Mouse (Mus musculus) CH12.LX (cell line): ENCODE measurements at regions not wholly inside any gene's neighbourhood (a gene's known extent, or its start where the extent isn't known, plus 50 kb on each side); places are given as distances from the start of the nearest gene placed in this dataset.
A peak's percentile ranks its signal among the peaks of the same experiment; 100 is the strongest.

ENCODE experiments used
- DNase-seq: peaks from one replicate; pipeline ENCODE4 v3.0.0-alpha.2; 2013; ENCODE audit errors: extremely low read depth
- H3K27ac ChIP-seq: 2 replicates; pipeline ENCODE4 v1.5.1; 2012; ENCODE audit warnings: low read depth, mild to moderate bottlenecking, control low read depth, moderate library complexity; ENCODE audit not compliant: insufficient read depth
- H3K27me3 ChIP-seq: replicated peaks from 2 replicates; pipeline ENCODE3; 2012; ENCODE audit warnings: inconsistent platforms
- H3K36me3 ChIP-seq, 2 experiments: replicated peaks in 1 of 2; 2 replicates each; pipeline versions ENCODE3 to v1.6.1; 2012; ENCODE audit warnings: inconsistent platforms in 1 of 2, low read length in 1 of 2, mild to moderate bottlenecking in 1 of 2, mixed read lengths in 1 of 2, moderate library complexity in 1 of 2; ENCODE audit not compliant: control insufficient read depth in 1 of 2, insufficient read depth in 1 of 2
- H3K4me1 ChIP-seq, 2 experiments: 2 replicates each; pipeline ENCODE4 v1.6.1; 2012; ENCODE audit warnings: inconsistent platforms in 1 of 2, moderate library complexity in 1 of 2; ENCODE audit not compliant: insufficient read depth in 2 of 2, control insufficient read depth in 1 of 2
- H3K4me2 ChIP-seq: 2 replicates; pipeline ENCODE4 v1.6.1; 2012; ENCODE audit warnings: low read depth, mild to moderate bottlenecking, control low read depth; ENCODE audit not compliant: poor library complexity, insufficient read depth, severe bottlenecking
- H3K4me3 ChIP-seq, 3 experiments: fragments of 150-350 bp in 1 of 3; sonication (generic) in 1 of 3; replicated peaks in 1 of 3; 2 replicates each; pipeline versions ENCODE3 to v1.5.1; 2011 to 2012; ENCODE audit warnings: low read depth in 2 of 3, low read length in 2 of 3, mild to moderate bottlenecking in 2 of 3, moderate library complexity in 2 of 3, control low read depth in 1 of 3, improper control_type of control experiment in 1 of 3, inconsistent platforms in 1 of 3, mixed read lengths in 1 of 3; ENCODE audit not compliant: poor library complexity in 1 of 3
- H3K79me2 ChIP-seq: replicated peaks from 2 replicates; pipeline ENCODE4 v1.6.1; 2012; ENCODE audit warnings: mild to moderate bottlenecking, moderate library complexity; ENCODE audit not compliant: control insufficient read depth, poor library complexity, insufficient read depth, severe bottlenecking; ENCODE audit errors: extremely low read depth
- H3K9ac ChIP-seq: 2 replicates; pipeline ENCODE4 v1.6.1; 2012; ENCODE audit warnings: low read depth, mild to moderate bottlenecking, control low read depth, moderate library complexity; ENCODE audit not compliant: insufficient read depth
- H3K9me3 ChIP-seq: replicated peaks from 2 replicates; pipeline ENCODE3; 2012; ENCODE audit warnings: low read length, inconsistent platforms, mixed read lengths
- BHLHE40 ChIP-seq: IDR thresholded peaks from 2 replicates; pipeline ENCODE4 v1.6.1; 2011; ENCODE audit warnings: mild to moderate bottlenecking, low read depth, low read length, improper control_type of control experiment
- CHD2 ChIP-seq: IDR thresholded peaks from 2 replicates; pipeline ENCODE4 v1.6.1; 2011; ENCODE audit warnings: low read length, improper control_type of control experiment
- E2F4 ChIP-seq: IDR thresholded peaks from 2 replicates; pipeline ENCODE4 v1.6.1; 2011; ENCODE audit warnings: low read depth, low read length, improper control_type of control experiment; ENCODE audit not compliant: insufficient replicate concordance
- ELF1 ChIP-seq: IDR thresholded peaks from 2 replicates; pipeline ENCODE4 v1.6.1; 2014; ENCODE audit warnings: low read depth, mild to moderate bottlenecking, inconsistent platforms, low read length, improper control_type of control experiment
- EP300 ChIP-seq: IDR thresholded peaks from 2 replicates; pipeline ENCODE4 v1.6.1; 2011; ENCODE audit warnings: low read length, improper control_type of control experiment
- ETS1 ChIP-seq: conservative IDR thresholded peaks from 2 replicates; pipeline ENCODE4 v1.6.1; 2012; ENCODE audit warnings: low read depth, mild to moderate bottlenecking, inconsistent platforms, low read length, improper control_type of control experiment, moderate library complexity
- HCFC1 ChIP-seq: IDR thresholded peaks from 2 replicates; pipeline ENCODE4 v1.6.1; 2012; ENCODE audit warnings: low read depth, mild to moderate bottlenecking, inconsistent platforms, low read length, improper control_type of control experiment
- IRF4 ChIP-seq: IDR thresholded peaks from 2 replicates; pipeline ENCODE4 v1.6.1; 2014; ENCODE audit warnings: low read depth, mild to moderate bottlenecking, inconsistent platforms, low read length, improper control_type of control experiment
- JUN ChIP-seq: IDR thresholded peaks from 2 replicates; pipeline ENCODE4 v1.6.1; 2011; ENCODE audit warnings: low read depth, mild to moderate bottlenecking, low read length, improper control_type of control experiment, moderate library complexity; ENCODE audit not compliant: insufficient read depth
- JUND ChIP-seq: conservative IDR thresholded peaks from 2 replicates; pipeline ENCODE4 v1.6.1; 2011; ENCODE audit warnings: low read depth, low read length, improper control_type of control experiment
- MAFK ChIP-seq: IDR thresholded peaks from 2 replicates; pipeline ENCODE4 v1.6.1; 2011; ENCODE audit warnings: low read length, improper control_type of control experiment; ENCODE audit not compliant: insufficient replicate concordance
- MAX ChIP-seq: IDR thresholded peaks from 2 replicates; pipeline ENCODE4 v1.6.1; 2011; ENCODE audit warnings: low read length, improper control_type of control experiment
- MAZ ChIP-seq: IDR thresholded peaks from 2 replicates; pipeline ENCODE4 v1.6.1; 2012; ENCODE audit warnings: low read depth, mild to moderate bottlenecking, inconsistent platforms, low read length, improper control_type of control experiment, moderate library complexity
- MEF2A ChIP-seq: IDR thresholded peaks from 2 replicates; pipeline ENCODE4 v1.6.1; 2014; ENCODE audit warnings: low read depth, mild to moderate bottlenecking, inconsistent platforms, low read length, improper control_type of control experiment, borderline replicate concordance
- MYC ChIP-seq: IDR thresholded peaks from 2 replicates; pipeline ENCODE4 v1.6.1; 2011; ENCODE audit warnings: low read depth, mild to moderate bottlenecking, improper control_type of control experiment, low read length
- NELFE ChIP-seq: IDR thresholded peaks from 2 replicates; pipeline ENCODE4 v1.6.1; 2011; ENCODE audit warnings: low read depth, low read length, improper control_type of control experiment
- NRF1 ChIP-seq: IDR thresholded peaks from 2 replicates; pipeline ENCODE4 v1.6.1; 2014; ENCODE audit warnings: low read depth, mild to moderate bottlenecking, inconsistent platforms, low read length, improper control_type of control experiment, moderate library complexity
- RAD21 ChIP-seq: IDR thresholded peaks from 2 replicates; pipeline ENCODE4 v1.6.1; 2011; ENCODE audit warnings: low read depth, mild to moderate bottlenecking, low read length, improper control_type of control experiment, moderate library complexity
- RCOR1 ChIP-seq: conservative IDR thresholded peaks from 2 replicates; pipeline ENCODE4 v1.6.1; 2012; ENCODE audit warnings: low read depth, mild to moderate bottlenecking, inconsistent platforms, low read length, improper control_type of control experiment
- SIN3A ChIP-seq: IDR thresholded peaks from 2 replicates; pipeline ENCODE4 v1.6.1; 2012; ENCODE audit warnings: low read length, improper control_type of control experiment, inconsistent platforms
- TBP ChIP-seq: conservative IDR thresholded peaks from 2 replicates; pipeline ENCODE4 v1.6.1; 2011; ENCODE audit warnings: low read depth, low read length, improper control_type of control experiment
- USF1 ChIP-seq: IDR thresholded peaks from 2 replicates; pipeline ENCODE4 v1.6.1; 2014; ENCODE audit warnings: low read depth, mild to moderate bottlenecking, inconsistent platforms, low read length, improper control_type of control experiment
- ZKSCAN1 ChIP-seq: IDR thresholded peaks from 2 replicates; pipeline ENCODE4 v1.6.1; 2012; ENCODE audit warnings: low read depth, inconsistent platforms, low read length, improper control_type of control experiment, borderline replicate concordance
- ZNF384 ChIP-seq: IDR thresholded peaks from 2 replicates; pipeline ENCODE4 v1.6.1; 2012; ENCODE audit warnings: low read depth, low read length, improper control_type of control experiment, inconsistent platforms
- dilution Hi-C: fragments of 300-500 bp; cut with MboI; formaldehyde crosslinking; loops from 2 replicates; pipeline ENCODE4 v1.14.3; 2020; ENCODE audit warnings: low sequenced_read_pairs; ENCODE audit not compliant: extremely low pct_unique_long_range_greater_than_20kb, extremely low pct_ligation_motif_present
- in situ Hi-C: fragments of 300-500 bp; cut with MboI; formaldehyde crosslinking; loops from 3 replicates; pipeline ENCODE4 v1.14.3; 2019; ENCODE audit warnings: low sequenced_read_pairs, low pct_ligation_motif_present, low pct_unique_long_range_greater_than_20kb, mixed read lengths

DNA sequence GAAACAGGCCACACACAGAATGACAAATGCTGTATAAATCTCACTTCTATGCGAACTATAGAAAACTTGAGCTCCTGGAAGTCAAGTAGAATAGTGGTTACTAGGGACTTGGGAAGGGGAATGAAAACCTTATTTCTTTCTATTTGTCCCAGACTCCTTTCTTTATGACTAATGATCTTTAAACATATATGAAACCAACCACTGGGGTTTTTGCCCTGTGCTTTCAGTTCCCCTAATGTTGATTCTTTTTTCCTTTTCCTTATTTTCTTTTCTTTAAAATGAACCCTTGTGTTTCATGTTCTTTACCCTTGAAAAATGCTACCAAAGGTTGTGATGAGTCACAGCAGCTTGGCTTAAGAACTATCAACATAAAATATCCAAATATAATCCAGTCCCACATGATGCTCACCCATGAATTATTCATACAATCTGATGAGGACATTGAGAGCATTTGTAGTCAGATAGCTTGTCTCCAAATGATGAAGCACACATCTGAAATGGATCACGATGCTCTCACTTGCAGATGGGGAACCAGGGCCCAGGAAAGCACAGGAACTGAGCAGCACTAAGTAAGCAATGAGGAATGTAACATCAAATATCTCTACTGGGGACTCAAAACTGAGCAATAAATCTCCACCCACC is 470.2 kb upstream of the Ubash3b start:
- no peaks in the 10 kb centered on the region for H3K36me3 ChIP-seq
- no peak overlapping the region for H3K27ac ChIP-seq
- peak; percentile 59 for DNase-seq
- H3K27me3 ChIP-seq: no peaks in the 10 kb centered on the region
- in situ Hi-C loops (no loop called here), dilution Hi-C loops (no loop called here)
- TF ChIP-seq JUND (peak; percentile 83), ETS1 (peak; percentile 28; the same call in 1 of the 2 replicates), BHLHE40 (peak; percentile 55), MAFK (peak; percentile 70), CHD2 (no peak), MEF2A (peak; percentile 66), JUN (peak; percentile 84), NRF1 (no peak), USF1 (no peak), NELFE (no peak), EP300 (peak; percentile 99), TBP (no peak), MAX (no peak), MAZ (no peak), ZNF384 (peak; percentile 36; the same call in 1 of the 2 replicates), IRF4 (peak; percentile 97), RCOR1 (peak; percentile 69), SIN3A (no peak), MYC (0 out of 2 replicates have a peak, but pooled peaks have one; percentile 42), ZKSCAN1 (no peak), ELF1 (no peak), RAD21 (no peak), HCFC1 (no peak), E2F4 (no peak)
- H3K4me2 ChIP-seq: peak overlapping the region; percentile 5
- H3K9me3 ChIP-seq: no peaks in the 10 kb centered on the region
- no peaks in the 10 kb centered on the region for H3K79me2 ChIP-seq
- H3K9ac ChIP-seq: no peak overlapping the region
- H3K4me3 ChIP-seq: no peak overlapping the region
- peaks cover 7 to 26% of the 10 kb centered on the region in 2 experiments; a peak in 3 of 4 replicates for H3K4me1 ChIP-seq
